Mouse (Mus musculus): ENCODE measurements around the gene Gm28048. TPM values are rescaled to one million over a fixed set of nuclear protein-coding genes. Genes with fewer than 3 reads are reported as not detected.

The Gm28048 gene
- polyA plus RNA-seq, 1 experiment from 2014 or later: 6.8 TPM

- no peak overlapping the region for H3K4me3 ChIP-seq (replicated peaks)
- no peak overlapping the region for H3K27ac ChIP-seq
- H3K4me2 ChIP-seq: no peak overlapping the region
- no peak overlapping the region for H3K9ac ChIP-seq
- no peaks in the 10 kb centered on the region for H3K9me3 ChIP-seq (replicated peaks)
- DNase-seq: no peak
- no peaks in the 10 kb centered on the region for H3K36me3 ChIP-seq
- peaks cover 23% of the 10 kb centered on the region for H3K4me1 ChIP-seq (replicated peaks)
- no peak for ATAC-seq (ENCODE audit: low read depth)
- no peaks in the 10 kb centered on the region for H3K27me3 ChIP-seq
- 73% methylated on average over 8 of the region's 8 CpGs for WGBS (ENCODE audit: insufficient replicate concordance)
Measured at GRCm38 (mm10) chr11:22868582-22868981, 113.3 kb downstream of the Gm28048 start.

- no peaks in the 10 kb centered on the region for H3K27me3 ChIP-seq
- H3K4me3 ChIP-seq (replicated peaks): no peak overlapping the region
- peaks cover 20% of the 10 kb centered on the region for H3K4me1 ChIP-seq (replicated peaks)
- H3K4me2 ChIP-seq: no peak overlapping the region
- 65% methylated on average over 5 of the region's 5 CpGs for WGBS (ENCODE audit: insufficient replicate concordance)
- H3K27ac ChIP-seq: no peak overlapping the region
- no peaks in the 10 kb centered on the region for H3K9me3 ChIP-seq (replicated peaks)
- DNase-seq (no peak), ATAC-seq (ENCODE audit: low read depth) (no peak)
- H3K36me3 ChIP-seq: no peaks in the 10 kb centered on the region
- no peak overlapping the region for H3K9ac ChIP-seq
Measured at GRCm38 (mm10) chr11:22867691-22868090, 114.2 kb downstream of the Gm28048 start.

- ATAC-seq (ENCODE audit: low read depth) (no peak), DNase-seq (no peak)
- 61% methylated on average over 7 of the region's 7 CpGs for WGBS (ENCODE audit: insufficient replicate concordance)
Measured at GRCm38 (mm10) chr11:22865635-22866246, 116.1 kb downstream of the Gm28048 start.

GRCm38 (mm10) chr11:22864305-22865060, 117.4 kb downstream of the Gm28048 start:
- no peak overlapping the region for H3K4me3 ChIP-seq (replicated peaks)
- no peak overlapping the region for H3K9ac ChIP-seq
- peaks cover 20% of the 10 kb centered on the region for H3K4me1 ChIP-seq (replicated peaks)
- no peak overlapping the region; the same call in 1 of the 2 replicates for H3K27ac ChIP-seq
- no peak overlapping the region for H3K4me2 ChIP-seq
- H3K9me3 ChIP-seq (replicated peaks): no peaks in the 10 kb centered on the region
- no peak for ATAC-seq (ENCODE audit: low read depth)
- no peaks in the 10 kb centered on the region for H3K36me3 ChIP-seq
- WGBS (ENCODE audit: insufficient replicate concordance): 68% methylated on average over 8 of the region's 8 CpGs
- no peak for DNase-seq
- peaks cover 3% of the 10 kb centered on the region; the same call in 1 of the 2 replicates for H3K27me3 ChIP-seq

More at GRCm38 (mm10) chr11:22865635-22866246, 116.1 kb downstream of the Gm28048 start:
- Histone ChIP-seq H3K9ac (no peak overlapping the region), H3K4me3 (replicated peaks) (no peak overlapping the region), H3K4me2 (no peak overlapping the region), H3K4me1 (replicated peaks) (peaks cover 9% of the 10 kb centered on the region), H3K9me3 (replicated peaks) (no peaks in the 10 kb centered on the region), H3K27me3 (peaks cover 3% of the 10 kb centered on the region; the same call in 1 of the 2 replicates), H3K27ac (no peak overlapping the region), H3K36me3 (no peaks in the 10 kb centered on the region)

GRCm38 (mm10) chr11:22863581-22863980, 118.3 kb downstream of the Gm28048 start:
- no peak overlapping the region for H3K27ac ChIP-seq
- H3K9ac ChIP-seq: no peak overlapping the region
- H3K4me1 ChIP-seq (replicated peaks): peaks cover 25% of the 10 kb centered on the region
- H3K27me3 ChIP-seq: peaks cover 3% of the 10 kb centered on the region; the same call in 1 of the 2 replicates
- H3K36me3 ChIP-seq: no peaks in the 10 kb centered on the region
- H3K4me3 ChIP-seq (replicated peaks): no peak overlapping the region
- no peak overlapping the region for H3K4me2 ChIP-seq
- 66% methylated on average over 4 of the region's 4 CpGs for WGBS (ENCODE audit: insufficient replicate concordance)
- H3K9me3 ChIP-seq (replicated peaks): no peaks in the 10 kb centered on the region
- no peak for ATAC-seq (ENCODE audit: low read depth)
- no peak for DNase-seq

- no peak for ATAC-seq (ENCODE audit: low read depth)
- 0 out of 2 replicates have a peak overlapping the region, but pooled peaks have one; percentile 11 for H3K4me2 ChIP-seq
- no peak for DNase-seq
- peaks cover 7% of the 10 kb centered on the region for H3K27me3 ChIP-seq
- WGBS (ENCODE audit: insufficient replicate concordance): 74% methylated on average over 4 of the region's 4 CpGs
- H3K4me3 ChIP-seq (replicated peaks): no peak overlapping the region
- H3K27ac ChIP-seq: no peak overlapping the region
- peaks cover 47% of the 10 kb centered on the region for H3K4me1 ChIP-seq (replicated peaks)
- H3K9me3 ChIP-seq (replicated peaks): no peaks in the 10 kb centered on the region
- H3K9ac ChIP-seq: no peak overlapping the region
- H3K36me3 ChIP-seq: no peaks in the 10 kb centered on the region
Measured at GRCm38 (mm10) chr11:22861315-22861714, 120.6 kb downstream of the Gm28048 start.

GRCm38 (mm10) chr11:22860335-22861227, 121.3 kb downstream of the Gm28048 start, which contains the start of gene B3gnt2:
TSS of gene B3gnt2 (minus strand) at chr11:22860961.
- H3K27me3 ChIP-seq: peaks cover 7% of the 10 kb centered on the region
- peak within 1 kb of the TSS; percentile 82 for H3K4me3 ChIP-seq (replicated peaks)
- DNase-seq: no peak
- peak; percentile 17 for ATAC-seq (ENCODE audit: low read depth)
- H3K36me3 ChIP-seq: no peaks in the 10 kb centered on the region
- H3K4me2 ChIP-seq: peak within 1 kb of the TSS; percentile 97
- H3K27ac ChIP-seq: peak within 1 kb of the TSS; percentile 81
- no peaks in the 10 kb centered on the region for H3K9me3 ChIP-seq (replicated peaks)
- 8% methylated on average over 41 of the region's 41 CpGs for WGBS (ENCODE audit: insufficient replicate concordance)
- H3K9ac ChIP-seq: peak within 1 kb of the TSS; percentile 86
- peaks cover 51% of the 10 kb centered on the region for H3K4me1 ChIP-seq (replicated peaks)

- Histone ChIP-seq H3K4me2 (peak overlapping the region; percentile 97), H3K9ac (peak overlapping the region; percentile 86), H3K27ac (peak overlapping the region; percentile 81), H3K4me1 (replicated peaks) (peaks cover 59% of the 10 kb centered on the region), H3K36me3 (no peaks in the 10 kb centered on the region), H3K9me3 (replicated peaks) (no peaks in the 10 kb centered on the region), H3K4me3 (replicated peaks) (peak overlapping the region; percentile 82), H3K27me3 (peaks cover 7% of the 10 kb centered on the region)
- ATAC-seq (ENCODE audit: low read depth) (peak; percentile 89), DNase-seq (peak; percentile 71)
- under 1% methylated on average over 55 of the region's 55 CpGs for WGBS (ENCODE audit: insufficient replicate concordance)
Measured at GRCm38 (mm10) chr11:22859633-22860334, 122.1 kb downstream of the Gm28048 start.

- Histone ChIP-seq H3K27ac (peak overlapping the region; percentile 80), H3K4me1 (replicated peaks) (peaks cover 60% of the 10 kb centered on the region), H3K4me2 (peak overlapping the region; percentile 97), H3K9me3 (replicated peaks) (no peaks in the 10 kb centered on the region), H3K9ac (peak overlapping the region; percentile 86), H3K36me3 (no peaks in the 10 kb centered on the region), H3K4me3 (replicated peaks) (peak overlapping the region; percentile 82), H3K27me3 (peaks cover 7% of the 10 kb centered on the region)
- ATAC-seq (ENCODE audit: low read depth) (peak; percentile 75), DNase-seq (no peak)
- WGBS (ENCODE audit: insufficient replicate concordance): under 1% methylated on average over 39 of the region's 41 CpGs
Measured at GRCm38 (mm10) chr11:22859301-22859632, 122.6 kb downstream of the Gm28048 start.

- H3K4me2 ChIP-seq: peak overlapping the region; percentile 97
- no peaks in the 10 kb centered on the region for H3K9me3 ChIP-seq (replicated peaks)
- H3K4me3 ChIP-seq (replicated peaks): peak overlapping the region; percentile 82
- peaks cover 65% of the 10 kb centered on the region for H3K4me1 ChIP-seq (replicated peaks)
- no peaks in the 10 kb centered on the region for H3K36me3 ChIP-seq
- H3K27me3 ChIP-seq: peaks cover 7% of the 10 kb centered on the region
- no peak for DNase-seq
- WGBS (ENCODE audit: insufficient replicate concordance): under 1% methylated on average over 50 of the region's 50 CpGs
- ATAC-seq (ENCODE audit: low read depth): peak; percentile 54
- peak overlapping the region; percentile 80 for H3K27ac ChIP-seq
- peak overlapping the region; percentile 86 for H3K9ac ChIP-seq
Measured at GRCm38 (mm10) chr11:22858441-22859300, 123.2 kb downstream of the Gm28048 start.

Data from liver, embryonic 13.5 days (tissue).